Mouse (Mus musculus) small intestine, adult 2 months (tissue): ENCODE measurements around the gene Fbxo10. TPM values are rescaled to one million over a fixed set of nuclear protein-coding genes. Genes with fewer than 3 reads are reported as not detected.
"Not testable (repeated sequence)": the region's sequence is repeated elsewhere in the genome, so short reads cannot be mapped to it uniquely, and the experiment has no call there.

ENCODE experiments used
- H3K27ac ChIP-seq: fragments of 200-500 bp; 2 replicates; pipeline ENCODE4 v1.5.1; 2012; ENCODE audit warnings: low read depth, low read length, control low read depth, inconsistent platforms; ENCODE audit not compliant: insufficient read depth
- H3K27me3 ChIP-seq: fragments of 200-500 bp; 2 replicates; pipeline ENCODE4 v1.6.1; 2012; ENCODE audit warnings: mild to moderate bottlenecking, moderate library complexity, low read length, inconsistent platforms; ENCODE audit not compliant: control insufficient read depth, insufficient read depth
- H3K36me3 ChIP-seq: fragments of 200-500 bp; 2 replicates; pipeline ENCODE4 v1.6.1; 2012; ENCODE audit warnings: mild to moderate bottlenecking, low read length, control low read depth, inconsistent platforms; ENCODE audit not compliant: control insufficient read depth, insufficient read depth
- H3K4me1 ChIP-seq: fragments of 200-500 bp; 2 replicates; pipeline ENCODE4 v1.6.1; 2012; ENCODE audit warnings: low read length, inconsistent platforms, mixed read lengths; ENCODE audit not compliant: control insufficient read depth, insufficient read depth, insufficient read length
- H3K4me3 ChIP-seq: fragments of 200-500 bp; 2 replicates; pipeline ENCODE4 v1.5.1; 2012; ENCODE audit warnings: low read depth, mild to moderate bottlenecking, control low read depth, inconsistent platforms, low read length, moderate library complexity
- CTCF ChIP-seq: fragments of 200-500 bp; IDR thresholded peaks from 2 replicates; pipeline ENCODE4 v1.5.1; 2012; ENCODE audit warnings: low read depth, mild to moderate bottlenecking, control low read depth, inconsistent platforms, low read length, moderate library complexity, mixed read lengths; ENCODE audit not compliant: insufficient replicate concordance, insufficient read length; ENCODE audit errors: extremely low read depth
- POLR2A ChIP-seq: fragments of 200-500 bp; IDR thresholded peaks from 2 replicates; pipeline ENCODE4 v1.6.1; 2012; ENCODE audit warnings: low read depth, mild to moderate bottlenecking, control low read depth, inconsistent platforms, low read length, moderate library complexity
- WGBS: fragments of 180-500 bp; shearing (Covaris S2); methylation state at CpG from one replicate; pipeline ENCODE4 v1.1.7; 2018; 5-methylcytosine and 5-hydroxymethylcytosine counted together
- polyA plus RNA-seq: library from polyadenylated mRNA; depleted of rRNA; stranded (reverse); fragments of >200 nt; gene quantifications from 2 replicates; pipeline ENCODE4 v1.2.3, GENCODE M21; 2012; rRNA removed

Fbxo10 gene
- polyA plus RNA-seq, 1 experiment, result 2.4 TPM

DNA sequence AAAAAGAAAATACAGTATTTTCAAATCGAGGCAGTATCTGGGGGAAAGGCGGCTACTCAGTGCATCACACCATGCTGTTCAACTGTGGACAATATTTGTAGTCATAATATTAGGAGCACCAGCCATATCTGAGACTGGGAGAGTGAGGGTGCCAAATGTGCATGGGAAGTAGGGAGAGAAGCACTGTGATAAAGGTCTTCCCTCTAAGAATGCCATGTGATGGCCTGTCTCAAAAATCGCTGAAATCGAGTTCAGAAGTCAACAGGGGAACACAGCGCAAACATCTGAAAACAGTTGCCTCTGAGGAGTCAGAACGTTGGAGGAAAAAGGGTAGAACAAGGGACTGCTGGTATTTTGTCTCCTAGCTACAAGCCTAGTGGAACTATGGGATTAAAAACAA, 84.4 kb downstream of the Fbxo10 start:
- TF ChIP-seq POLR2A (no peak), CTCF (no peak)
- Histone ChIP-seq H3K4me3 (no peak overlapping the region), H3K27ac (no peak overlapping the region), H3K4me1 (no peaks in the 10 kb centered on the region), H3K36me3 (peaks cover under 1% of the 10 kb centered on the region; the same call in 1 of the 2 replicates), H3K27me3 (no peaks in the 10 kb centered on the region)
- 86% methylated on average over 6 of the region's 6 CpGs for WGBS

GRCm38 (mm10) chr4:44998071-44998470, 86.3 kb downstream of the Fbxo10 start:
- H3K4me1 ChIP-seq, result no peaks in the 10 kb centered on the region
- no peak overlapping the region for H3K27ac ChIP-seq
- TF ChIP-seq CTCF, result no peak
- no peak for TF ChIP-seq POLR2A
- H3K27me3 ChIP-seq, result no peaks in the 10 kb centered on the region
- WGBS, result 74% methylated on average over 3 of the region's 3 CpGs
- peaks cover 15% of the 10 kb centered on the region for H3K36me3 ChIP-seq
- H3K4me3 ChIP-seq, result no peak overlapping the region

DNA sequence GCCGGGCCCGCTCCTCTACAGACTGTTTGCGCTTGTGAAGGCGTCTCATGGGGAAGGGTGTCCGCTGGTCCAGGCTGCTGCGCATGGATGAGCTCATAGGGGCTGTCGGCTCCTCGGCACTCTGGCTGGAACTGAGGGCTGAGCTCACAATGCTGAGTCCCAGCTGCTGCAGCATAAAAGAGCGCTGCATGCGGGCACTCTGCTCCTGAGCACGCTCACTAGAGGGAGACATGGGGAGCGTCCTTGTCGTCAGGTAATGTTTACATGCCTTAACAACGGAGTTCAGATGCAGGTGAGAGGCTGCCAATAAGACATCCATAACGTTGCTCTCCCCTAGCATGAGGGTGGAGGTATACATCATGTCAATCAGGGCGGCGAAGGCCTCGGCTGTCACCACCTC, 89.6 kb downstream of the Fbxo10 start:
- no peaks in the 10 kb centered on the region for H3K27me3 ChIP-seq
- no peak overlapping the region for H3K27ac ChIP-seq
- WGBS, result 85% methylated on average over 18 of the region's 18 CpGs
- H3K36me3 ChIP-seq, result peaks cover 29% of the 10 kb centered on the region
- H3K4me3 ChIP-seq, result no peak overlapping the region
- H3K4me1 ChIP-seq, result no peaks in the 10 kb centered on the region
- TF ChIP-seq POLR2A, result no peak
- TF ChIP-seq CTCF, result no peak

- H3K27ac ChIP-seq, result no peak overlapping the region
- H3K27me3 ChIP-seq, result no peaks in the 10 kb centered on the region
- no peak overlapping the region for H3K4me3 ChIP-seq
- TF ChIP-seq CTCF (no peak), POLR2A (no peak)
- 76% methylated on average over 9 of the region's 9 CpGs for WGBS
- no peaks in the 10 kb centered on the region for H3K4me1 ChIP-seq
- peaks cover 32% of the 10 kb centered on the region for H3K36me3 ChIP-seq
Observed at GRCm38 (mm10) chr4:44993847-44994246, 90.6 kb downstream of the Fbxo10 start.

- WGBS, result 84% methylated on average over 14 of the region's 14 CpGs
- peaks cover 32% of the 10 kb centered on the region for H3K36me3 ChIP-seq
Observed at GRCm38 (mm10) chr4:44993179-44993578, 91.2 kb downstream of the Fbxo10 start.

DNA sequence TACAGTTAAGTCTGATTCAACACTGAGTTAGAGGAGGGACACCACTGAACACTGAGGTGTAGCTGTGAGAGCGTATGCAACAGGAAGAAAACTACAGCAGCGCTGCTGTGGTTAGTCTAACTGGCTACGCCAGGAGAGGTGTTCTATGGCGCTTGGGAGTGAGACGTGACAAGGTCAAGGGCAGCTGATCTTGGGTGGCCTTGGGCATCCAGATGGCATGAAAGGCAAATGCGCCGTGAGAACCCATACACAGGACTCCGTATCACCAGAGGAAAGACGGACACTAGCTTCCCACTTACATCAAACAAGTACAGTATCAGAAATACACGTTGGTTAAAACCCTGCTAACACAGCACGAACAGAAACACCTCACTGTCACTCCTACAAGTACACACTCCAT, 92.1 kb downstream of the Fbxo10 start:
- not testable (repeated sequence) for H3K4me3 ChIP-seq, H3K27ac ChIP-seq, H3K4me1 ChIP-seq, H3K27me3 ChIP-seq
- 94% methylated on average over 11 of the region's 11 CpGs for WGBS
- H3K36me3 ChIP-seq, result peaks cover 32% of the 10 kb centered on the region

More at GRCm38 (mm10) chr4:44993179-44993578, 91.2 kb downstream of the Fbxo10 start:
- not testable (repeated sequence) for H3K4me3 ChIP-seq, H3K27ac ChIP-seq, H3K4me1 ChIP-seq, H3K27me3 ChIP-seq

GRCm38 (mm10) chr4:44990560-44990959, 93.8 kb downstream of the Fbxo10 start:
- Histone ChIP-seq H3K27me3 (no peaks in the 10 kb centered on the region), H3K4me1 (no peaks in the 10 kb centered on the region), H3K36me3 (peaks cover 33% of the 10 kb centered on the region), H3K27ac (no peak overlapping the region), H3K4me3 (no peak overlapping the region)
- WGBS, result 94% methylated on average over 5 of the region's 5 CpGs
- no peak for TF ChIP-seq POLR2A
- no peak for TF ChIP-seq CTCF

Other genes starting within 250 kb of the Fbxo10 start
- 32.6 and 32.9 TPM in 2 replicates for gene Grhpr, start 103.2 kb downstream of the Fbxo10 start, polyA plus RNA-seq
- 2.0 and 6.3 TPM in 2 replicates for gene Zbtb5, start 72.2 kb downstream of the Fbxo10 start, polyA plus RNA-seq
- gene Polr1e, start 66.0 kb downstream of the Fbxo10 start, polyA plus RNA-seq, result 1.8 and 2.3 TPM in 2 replicates
- gene Tomm5, start 23.5 kb upstream of the Fbxo10 start, polyA plus RNA-seq, result 38.2 and 45.7 TPM in 2 replicates
- gene Frmpd1, start 100.3 kb upstream of the Fbxo10 start, polyA plus RNA-seq, result 0.25 and 0.37 TPM in 2 replicates
- gene Trmt10b, start 212.5 kb upstream of the Fbxo10 start, polyA plus RNA-seq, result 0.24 and 0.56 TPM in 2 replicates